Comparison of ENCODE assay signal across 25 mouse cellular contexts in genomic region chr8:111496326-111496725, GRCm38 (mm10). TPM values are rescaled to one million over a fixed set of nuclear protein-coding genes. Genes with fewer than 3 reads are reported as not detected.
DNase-seq lines count a peak whose midpoint lies in the region; ATAC-seq and TF ChIP-seq lines count a peak whose summit lies in the region.
"Had no signal": no experiment of that assay in that cellular context is flagged by ENCODE, and none has a peak within 500 bp of the region (broad histone marks: within the 10 kb centered on the region; RNA-seq: fewer than 3 reads in every experiment).

No protein-coding gene starts in this region.

- H3K9me3 ChIP-seq in lung, embryonic 16.5 days (ENCODE audit: control insufficient read depth, low read length) = no peaks in the 10 kb centered on the region
- H3K9me3 ChIP-seq: embryonic facial prominence, embryonic 15.5 days; limb, embryonic 10.5 days; midbrain, embryonic 10.5 days; neural tube, embryonic 15.5 days had no signal

- TF ChIP-seq POLR2A in liver, adult 2 months (IDR thresholded peaks at IDR 0.05; ENCODE audit: extremely low read depth, insufficient read depth, low read length) = no peak

- intact Hi-C loops in heart, postnatal 14 days (cut with DNase I) = no loop called here

- no peaks in the 10 kb centered on the region for H3K4me1 ChIP-seq in liver, adult 2 months (ENCODE audit: control insufficient read depth, insufficient read depth, low read length)
- H3K4me1 ChIP-seq in lung, embryonic 16.5 days (replicated peaks; ENCODE audit: control insufficient read depth, insufficient read depth, low read length) = peaks cover under 1% of the 10 kb centered on the region; the same call in 1 of the 2 replicates
- H3K4me1 ChIP-seq: embryonic facial prominence, embryonic 15.5 days; limb, embryonic 10.5 days; midbrain, embryonic 10.5 days had no signal

- no peak overlapping the region for H3K4me3 ChIP-seq in liver, adult 2 months (ENCODE audit: insufficient read depth, low read depth, low read length)
- H3K4me3 ChIP-seq in lung, embryonic 16.5 days (ENCODE audit: low read length) = no peak overlapping the region
- H3K4me3 ChIP-seq: embryonic facial prominence, embryonic 15.5 days; layer of hippocampus, adult 2 months; limb, embryonic 10.5 days; midbrain, embryonic 10.5 days; neural tube, embryonic 15.5 days had no signal

- 78% methylated on average over 7 of the region's 7 CpGs for WGBS in liver, adult 2 months
- WGBS in lung, embryonic 16.5 days = 65% methylated on average over 7 of the region's 7 CpGs

- peak; percentile 64; the same call in 1 of the 2 replicates for ATAC-seq in lung, embryonic 16.5 days (ENCODE audit: low read depth)
- ATAC-seq: CD4-positive, CD25-positive, alpha-beta regulatory T cell, adult 4 months; forebrain, postnatal 0 days; hindbrain, embryonic 16.5 days; intestine, embryonic 16.5 days; liver, postnatal 0 days; midbrain, embryonic 16.5 days had no signal

- no peak for TF ChIP-seq CTCF in liver, adult 2 months (IDR thresholded peaks at IDR 0.05; ENCODE audit: low read depth, low read length)

- peaks cover 8% of the 10 kb centered on the region for H3K36me3 ChIP-seq in liver, adult 2 months (ENCODE audit: control insufficient read depth, insufficient read depth, low read length)
- H3K36me3 ChIP-seq in lung, embryonic 16.5 days (ENCODE audit: control insufficient read depth, insufficient read depth, low read length) = peaks cover 11% of the 10 kb centered on the region

- no peaks in the 10 kb centered on the region for H3K27me3 ChIP-seq in liver, adult 2 months (ENCODE audit: control insufficient read depth, insufficient read depth, low read length)
- no peaks in the 10 kb centered on the region for H3K27me3 ChIP-seq in lung, embryonic 16.5 days (ENCODE audit: control insufficient read depth, insufficient read depth, low read depth, low read length)
- H3K27me3 ChIP-seq: embryonic facial prominence, embryonic 15.5 days; neural tube, embryonic 15.5 days had no signal

- H3K9ac ChIP-seq in liver, adult 2 months (ENCODE audit: low read depth, low read length) = no peak overlapping the region
- H3K9ac ChIP-seq in lung, embryonic 16.5 days (ENCODE audit: low read length) = no peak overlapping the region
- H3K9ac ChIP-seq: embryonic facial prominence, embryonic 15.5 days; forebrain, postnatal 0 days; liver, postnatal 0 days; neural tube, embryonic 15.5 days had no signal

- DNase-seq in heart, adult 18-20 months = peak; percentile 25 to 56
- no peak for DNase-seq in heart, postnatal 14 days
- DNase-seq in liver, adult 2 months (ENCODE audit: extremely low read depth, low read depth, low spot score) = no peak
- DNase-seq in liver = no peak
- DNase-seq in lung, postnatal 4 days = peak; percentile 28 to 37
- DNase-seq in ovary, adult 18-20 months (ENCODE audit: low spot score) = no peak
- DNase-seq in ovary, postnatal 14 days (ENCODE audit: low spot score) = no peak
- DNase-seq: adrenal gland, postnatal 25 days; cerebellum, adult 9-10 months; forebrain, postnatal 0 days; kidney, adult 9 months; kidney, postnatal 25 days; liver, postnatal 0 days; right cerebral cortex, postnatal 14 days had no signal

- H3K79me2 ChIP-seq in liver, adult 2 months (ENCODE audit: control insufficient read depth, insufficient read depth, low read length) = no peaks in the 10 kb centered on the region

- H3K27ac ChIP-seq in liver, adult 2 months (replicated peaks; ENCODE audit: insufficient read depth, low read depth, low read length) = 0 out of 2 replicates have a peak overlapping the region, but pooled peaks have one; percentile 3
- H3K27ac ChIP-seq in lung, embryonic 16.5 days (ENCODE audit: low read length) = peak overlapping the region; percentile 47
- H3K27ac ChIP-seq: embryonic facial prominence, embryonic 15.5 days; layer of hippocampus, adult 2 months; limb, embryonic 10.5 days; midbrain, embryonic 10.5 days; neural tube, embryonic 15.5 days had no signal

- H3K4me2 ChIP-seq in lung, embryonic 16.5 days (ENCODE audit: low read depth, low read length) = no peak overlapping the region
- H3K4me2 ChIP-seq: embryonic facial prominence, embryonic 15.5 days; liver, embryonic 11.5 days; neural tube, embryonic 15.5 days had no signal

RNA-seq across cellular contexts. Expression of gene Wdr59, which starts 25.6 kb away (rescaled TPM):
- total RNA-seq in heart, adult 18-20 months (2021) = 1 to 10 TPM; 7.1 to 7.8 TPM
- total RNA-seq in heart, postnatal 14 days (2021) = 10 to 100 TPM in 1 of 2 experiments, 1 to 10 TPM in 1; 7.8 to 10.3 TPM
- total RNA-seq in liver, adult 2 months (2014; rRNA removed) = 4.8 and 5.4 TPM in 2 replicates
- 4.9 and 5.3 TPM in 2 replicates for polyA plus RNA-seq in liver, adult 2 months (2012; rRNA removed)
- polyA plus RNA-seq in lung, embryonic 16.5 days (2015; fragmentation: Nextera tagmentation; extraction: Ambion mirVana) = 6.1 and 6.8 TPM in 2 replicates

RNA-seq across cellular contexts. Expression of gene Znrf1, which starts 39.6 kb away (rescaled TPM):
- 10 to 100 TPM; 52.5 to 66.6 TPM for total RNA-seq in heart, adult 18-20 months (2021)
- 10 to 100 TPM; 62.6 to 72.6 TPM for total RNA-seq in heart, postnatal 14 days (2021)
- total RNA-seq in liver, adult 2 months (2014; rRNA removed) = 13.8 and 19.9 TPM in 2 replicates
- polyA plus RNA-seq in liver, adult 2 months (2012; rRNA removed) = 35.9 and 44.3 TPM in 2 replicates
- polyA plus RNA-seq in lung, embryonic 16.5 days (2015; fragmentation: Nextera tagmentation; extraction: Ambion mirVana) = 18.3 and 19.0 TPM in 2 replicates

Comparison
In these comparisons a context has a peak if more than half of its experiments do, and no peak if none do; other contexts are left out.
1. DNase-seq: peak in heart, adult 18-20 months (2 of 2) and lung, postnatal 4 days (2 of 2); none in heart, postnatal 14 days (0 of 2), liver, adult 2 months (single experiment), liver (single experiment), ovary, adult 18-20 months (single experiment) and ovary, postnatal 14 days (single experiment).